Comparison of ENCODE assay signal across 14 mouse cellular contexts in genomic region chr9:67173154-67173553, GRCm38 (mm10).
"Had no signal": no experiment of that assay in that cellular context is flagged by ENCODE, and none has a peak within 500 bp of the region (broad histone marks: within the 10 kb centered on the region; RNA-seq: fewer than 3 reads in every experiment).

No protein-coding gene starts in this region.

- H3K9ac ChIP-seq: lung, embryonic 14.5 days; midbrain, embryonic 12.5 days; neural tube, embryonic 12.5 days; stomach, embryonic 15.5 days had no signal

- H3K4me2 ChIP-seq: lung, embryonic 14.5 days; midbrain, embryonic 12.5 days; neural tube, embryonic 12.5 days; stomach, embryonic 15.5 days had no signal

- H3K4me1 ChIP-seq: midbrain, embryonic 12.5 days; stomach, embryonic 15.5 days had no signal

- H3K27ac ChIP-seq: midbrain, embryonic 10.5 days; midbrain, embryonic 12.5 days; neural tube, embryonic 12.5 days; stomach, embryonic 15.5 days; stomach, postnatal 0 days had no signal

- H3K4me3 ChIP-seq: midbrain, embryonic 10.5 days; midbrain, embryonic 12.5 days; neural tube, embryonic 12.5 days; stomach, embryonic 15.5 days had no signal

- H3K27me3 ChIP-seq: midbrain, embryonic 12.5 days; neural tube, embryonic 12.5 days; stomach, embryonic 15.5 days had no signal

- H3K9me3 ChIP-seq: neural tube, embryonic 12.5 days; stomach, embryonic 15.5 days had no signal

- DNase-seq: lung, adult 18-20 months; lung, embryonic 14.5 days; lung, postnatal 10 days; lung, postnatal 4 days; midbrain, embryonic 14.5 days; right cerebral cortex, postnatal 14 days; thymus, adult 18-20 months; thymus, postnatal 14 days; thymus, postnatal 36 days had no signal

- H3K36me3 ChIP-seq: midbrain, embryonic 10.5 days; midbrain, embryonic 12.5 days; neural tube, embryonic 12.5 days; stomach, embryonic 15.5 days had no signal
